ENCODE assay signal across 14 mouse cellular contexts in genomic region chr7:141117636-141118035, GRCm38 (mm10). TPM values are rescaled to one million over a fixed set of nuclear protein-coding genes. Genes with fewer than 3 reads are reported as not detected.
DNase-seq lines count a peak whose midpoint lies in the region; ATAC-seq lines count a peak whose summit lies in the region.
"Had no signal": no experiment of that assay in that cellular context is flagged by ENCODE, and none has a peak within 500 bp of the region (broad histone marks: within the 10 kb centered on the region; RNA-seq: fewer than 3 reads in every experiment).

Gene Ano9 (minus strand): TSS chr7:141117806.

- H3K4me1 ChIP-seq in heart, embryonic 11.5 days (ENCODE audit: control insufficient read depth, insufficient read depth, low read length), result no peaks in the 10 kb centered on the region
- no peaks in the 10 kb centered on the region for H3K4me1 ChIP-seq in embryonic facial prominence, embryonic 14.5 days (ENCODE audit: control insufficient read depth, insufficient read depth, low read length)
- H3K4me1 ChIP-seq: forebrain, embryonic 12.5 days had no signal

- no peak for DNase-seq in heart, postnatal 36 days
- peak; percentile 61 for DNase-seq in embryonic facial prominence, embryonic 14.5 days (ENCODE audit: low spot score)
- peak; percentile 81 to 82 for DNase-seq in kidney, postnatal 36 days
- DNase-seq in lung, postnatal 36 days, result peak; percentile 61
- no peak for DNase-seq in gastrocnemius, adult 18-20 months (ENCODE audit: low spot score)
- DNase-seq in spleen, postnatal 4 days (ENCODE audit: low spot score in 2 of 2), result no peak
- DNase-seq: B cell, adult 2 months; cerebellum, adult 9-10 months; right cerebral cortex, postnatal 4 days had no signal

- H3K27ac ChIP-seq in heart, embryonic 11.5 days (ENCODE audit: low read depth, low read length), result no peak within 1 kb of the TSS
- H3K27ac ChIP-seq in embryonic facial prominence, embryonic 14.5 days (replicated peaks; ENCODE audit: low read depth, low read length), result no peak within 1 kb of the TSS
- H3K27ac ChIP-seq: forebrain, embryonic 12.5 days; heart, embryonic 13.5 days had no signal

- peak within 1 kb of the TSS; percentile 31 for H3K4me2 ChIP-seq in heart, embryonic 11.5 days
- peak within 1 kb of the TSS; percentile 33 for H3K4me2 ChIP-seq in embryonic facial prominence, embryonic 14.5 days (ENCODE audit: low read depth, low read length)
- H3K4me2 ChIP-seq: forebrain, embryonic 12.5 days; heart, embryonic 13.5 days had no signal

- peaks cover 20% of the 10 kb centered on the region for H3K27me3 ChIP-seq in heart, embryonic 11.5 days (ENCODE audit: control insufficient read depth, insufficient read depth, low read length)
- H3K27me3 ChIP-seq in embryonic facial prominence, embryonic 14.5 days (replicated peaks; ENCODE audit: control insufficient read depth, insufficient read depth, low read length), result 0 out of 2 replicates have a peak, but pooled peaks cover 3% of the 10 kb centered on the region

- no peak within 1 kb of the TSS for H3K4me3 ChIP-seq in heart, embryonic 11.5 days (ENCODE audit: low read depth, low read length)
- H3K4me3 ChIP-seq in embryonic facial prominence, embryonic 14.5 days (ENCODE audit: low read depth, low read length), result no peak within 1 kb of the TSS
- H3K4me3 ChIP-seq: forebrain, embryonic 12.5 days; heart, embryonic 13.5 days had no signal

- no peak for ATAC-seq in heart, embryonic 11.5 days (replicated peaks; ENCODE audit: insufficient number of reproducible peaks, low FRiP score, low TSS enrichment)
- ATAC-seq in embryonic facial prominence, embryonic 14.5 days (ENCODE audit: low read depth), result peak; percentile 38; the same call in 1 of the 2 replicates
- no peak for ATAC-seq in activated CD4-positive, CD25-positive, alpha-beta regulatory T cell, adult 4 months

- intact Hi-C loops in heart, postnatal 36 days (cut with DNase I), result no loop called here

- H3K36me3 ChIP-seq in heart, embryonic 11.5 days (ENCODE audit: control insufficient read depth, insufficient read depth, low read length), result no peaks in the 10 kb centered on the region
- no peaks in the 10 kb centered on the region for H3K36me3 ChIP-seq in embryonic facial prominence, embryonic 14.5 days (ENCODE audit: control insufficient read depth, insufficient read depth, low read length)
- H3K36me3 ChIP-seq: forebrain, embryonic 12.5 days; heart, embryonic 13.5 days had no signal

- 16% methylated on average over 9 of the region's 9 CpGs for WGBS in heart, embryonic 11.5 days (ENCODE audit: insufficient replicate concordance)
- 7% methylated on average over 7 of the region's 9 CpGs for WGBS in embryonic facial prominence, embryonic 14.5 days

- H3K9ac ChIP-seq in heart, embryonic 11.5 days (ENCODE audit: low read depth, low read length), result no peak within 1 kb of the TSS
- 0 out of 2 replicates have a peak within 1 kb of the TSS, but pooled peaks have one; percentile 14 for H3K9ac ChIP-seq in embryonic facial prominence, embryonic 14.5 days (ENCODE audit: low read depth, low read length)
- H3K9ac ChIP-seq: forebrain, embryonic 12.5 days; heart, embryonic 13.5 days had no signal

- H3K9me3 ChIP-seq in heart, embryonic 11.5 days (replicated peaks; ENCODE audit: control insufficient read depth, low read length), result no peaks in the 10 kb centered on the region
- H3K9me3 ChIP-seq in embryonic facial prominence, embryonic 14.5 days (ENCODE audit: control insufficient read depth, low read length), result no peaks in the 10 kb centered on the region
- H3K9me3 ChIP-seq: forebrain, embryonic 12.5 days; heart, embryonic 13.5 days had no signal

RNA-seq across cellular contexts. Expression of gene Ano9, which starts in this region (rescaled TPM):
- 0.31 TPM in 1 of 2 replicates, not detected in the other for polyA plus RNA-seq in heart, embryonic 11.5 days (2014; fragmentation: Nextera tagmentation; extraction: Ambion mirVana)
- under 1 TPM; 0.14 to 0.33 TPM for total RNA-seq in heart, postnatal 36 days (2021)
- 3.7 and 5.0 TPM in 2 replicates for polyA plus RNA-seq in embryonic facial prominence, embryonic 14.5 days (2014; fragmentation: Nextera tagmentation; extraction: Ambion mirVana)
- not detected for total RNA-seq in gastrocnemius, adult 18-20 months (2021)
- polyA plus RNA-seq in activated CD4-positive, CD25-positive, alpha-beta regulatory T cell, adult 4 months (2017; shearing (Covaris generic)), result not detected
- total RNA-seq: liver, adult 2 months had no signal

Comparison
In these comparisons a context has a peak if more than half of its experiments do, and no peak if none do; other contexts are left out.
1. DNase-seq: peak in embryonic facial prominence, embryonic 14.5 days (single experiment), kidney, postnatal 36 days (2 of 2) and lung, postnatal 36 days (single experiment); none in heart, postnatal 36 days (0 of 2), gastrocnemius, adult 18-20 months (single experiment) and spleen, postnatal 4 days (0 of 2).